Mouse (Mus musculus) forebrain, embryonic 14.5 days (tissue): ENCODE results near the gene Hyal1. TPM values are rescaled to one million over a fixed set of nuclear protein-coding genes. Genes with fewer than 3 reads are reported as not detected.

Source experiments
- ATAC-seq: fragments of 200-750 bp; cut with Nextera tagmentation; 2 replicates; pipeline ENCODE4 v1.8.0; 2017; ENCODE audit warnings: mild to moderate bottlenecking, moderate library complexity
- DNase-seq: peaks from one replicate; pipeline ENCODE4 v3.0.0-alpha.2; 2015; ENCODE audit warnings: low spot score
- H3K27ac ChIP-seq: fragments of 300-500 bp; sonication (generic); 2 replicates; pipeline ENCODE4 v1.5.1; 2014; ENCODE audit warnings: low read depth, mild to moderate bottlenecking, control low read depth, low read length, moderate library complexity
- H3K27me3 ChIP-seq: fragments of 300-500 bp; sonication (generic); replicated peaks from 2 replicates; pipeline ENCODE4 v1.6.1; 2014; ENCODE audit warnings: low read length, control low read depth, mixed read lengths; ENCODE audit not compliant: control insufficient read depth, insufficient read depth
- H3K36me3 ChIP-seq: fragments of 300-500 bp; sonication (generic); 2 replicates; pipeline ENCODE4 v1.6.1; 2014; ENCODE audit warnings: low read length, control low read depth; ENCODE audit not compliant: control insufficient read depth, insufficient read depth
- H3K4me1 ChIP-seq: fragments of 300-500 bp; sonication (generic); 2 replicates; pipeline ENCODE4 v1.6.1; 2014; ENCODE audit warnings: antibody characterized with exemption, low read length, control low read depth; ENCODE audit not compliant: control insufficient read depth, insufficient read depth
- H3K4me2 ChIP-seq: fragments of 300-500 bp; sonication (generic); 2 replicates; pipeline ENCODE4 v1.6.1; 2014; ENCODE audit warnings: mild to moderate bottlenecking, control low read depth, low read length
- H3K4me3 ChIP-seq: fragments of 300-500 bp; sonication (generic); 2 replicates; pipeline ENCODE4 v1.5.1; 2014; ENCODE audit warnings: low read depth, low read length, control low read depth
- H3K9ac ChIP-seq: fragments of 300-500 bp; sonication (generic); 2 replicates; pipeline ENCODE4 v1.6.1; 2014; ENCODE audit warnings: mild to moderate bottlenecking, low read length, control low read depth, moderate library complexity
- H3K9me3 ChIP-seq: fragments of 300-500 bp; sonication (generic); replicated peaks from 2 replicates; pipeline ENCODE4 v1.6.1; 2016; ENCODE audit warnings: low read length, control low read depth, mixed read lengths; ENCODE audit not compliant: control insufficient read depth
- WGBS: fragments of 180-500 bp; shearing (Covaris S2); extraction: QIAGEN DNeasy Blood & Tissue Kit; methylation state at CpG from one replicate; pipeline ENCODE4 v1.1.7; 2014; 5-methylcytosine and 5-hydroxymethylcytosine counted together
- polyA plus RNA-seq: library from polyadenylated mRNA; unstranded; fragments of >200 nt; fragmentation: Nextera tagmentation; extraction: Ambion mirVana; gene quantifications from 2 replicates; pipeline ENCODE4 v1.2.1, GENCODE M21; 2014

Gene Hyal1
- polyA plus RNA-seq, 1 experiment from 2014 or later: 2.6 TPM

DNA sequence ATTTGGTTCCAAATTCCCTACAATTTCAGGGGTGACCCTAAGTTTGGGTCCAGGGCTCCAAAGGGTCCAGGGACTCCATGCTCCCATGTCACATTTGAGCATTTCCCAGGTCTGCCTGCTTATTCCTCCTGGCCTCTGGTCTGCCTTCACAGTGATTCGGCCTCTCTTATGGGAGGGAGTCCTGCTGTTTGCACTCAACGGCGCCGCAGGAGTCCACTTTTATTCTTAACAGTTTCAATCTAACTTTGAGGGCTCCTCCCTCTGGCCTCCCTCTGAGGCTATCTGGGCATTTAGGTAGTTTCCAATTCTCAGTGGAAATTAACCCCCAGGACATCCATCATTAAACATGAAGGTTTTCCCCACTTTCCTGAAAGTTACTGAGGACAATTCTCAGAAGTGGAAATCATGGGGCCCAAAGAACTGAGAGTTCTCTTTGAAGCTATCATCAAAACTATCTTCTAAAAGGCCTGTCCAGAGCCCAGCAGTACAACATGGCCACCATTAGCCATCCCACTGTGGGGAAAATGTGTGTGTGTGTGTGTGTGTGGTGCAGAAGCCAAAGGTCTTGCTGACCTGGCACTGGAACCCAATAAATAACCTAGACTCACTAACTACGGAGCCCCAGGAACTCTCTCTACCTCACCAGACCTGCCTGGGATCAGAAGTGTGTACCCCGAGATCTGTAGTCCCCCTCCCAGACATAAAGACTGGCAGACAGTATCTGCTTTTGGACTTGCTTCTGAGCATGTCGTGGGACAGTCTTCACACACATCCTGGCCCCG is 17.7 kb downstream of the Hyal1 start:
- H3K27me3 ChIP-seq: no peaks in the 10 kb centered on the region
- no peak overlapping the region for H3K4me3 ChIP-seq
- 70% methylated on average over 8 of the region's 8 CpGs for WGBS
- H3K27ac ChIP-seq: no peak overlapping the region
- DNase-seq: no peak
- H3K36me3 ChIP-seq: peaks cover 45% of the 10 kb centered on the region
- no peak overlapping the region for H3K4me2 ChIP-seq
- H3K9me3 ChIP-seq: no peaks in the 10 kb centered on the region
- no peak for ATAC-seq
- no peak overlapping the region for H3K9ac ChIP-seq
- H3K4me1 ChIP-seq: no peaks in the 10 kb centered on the region

DNA sequence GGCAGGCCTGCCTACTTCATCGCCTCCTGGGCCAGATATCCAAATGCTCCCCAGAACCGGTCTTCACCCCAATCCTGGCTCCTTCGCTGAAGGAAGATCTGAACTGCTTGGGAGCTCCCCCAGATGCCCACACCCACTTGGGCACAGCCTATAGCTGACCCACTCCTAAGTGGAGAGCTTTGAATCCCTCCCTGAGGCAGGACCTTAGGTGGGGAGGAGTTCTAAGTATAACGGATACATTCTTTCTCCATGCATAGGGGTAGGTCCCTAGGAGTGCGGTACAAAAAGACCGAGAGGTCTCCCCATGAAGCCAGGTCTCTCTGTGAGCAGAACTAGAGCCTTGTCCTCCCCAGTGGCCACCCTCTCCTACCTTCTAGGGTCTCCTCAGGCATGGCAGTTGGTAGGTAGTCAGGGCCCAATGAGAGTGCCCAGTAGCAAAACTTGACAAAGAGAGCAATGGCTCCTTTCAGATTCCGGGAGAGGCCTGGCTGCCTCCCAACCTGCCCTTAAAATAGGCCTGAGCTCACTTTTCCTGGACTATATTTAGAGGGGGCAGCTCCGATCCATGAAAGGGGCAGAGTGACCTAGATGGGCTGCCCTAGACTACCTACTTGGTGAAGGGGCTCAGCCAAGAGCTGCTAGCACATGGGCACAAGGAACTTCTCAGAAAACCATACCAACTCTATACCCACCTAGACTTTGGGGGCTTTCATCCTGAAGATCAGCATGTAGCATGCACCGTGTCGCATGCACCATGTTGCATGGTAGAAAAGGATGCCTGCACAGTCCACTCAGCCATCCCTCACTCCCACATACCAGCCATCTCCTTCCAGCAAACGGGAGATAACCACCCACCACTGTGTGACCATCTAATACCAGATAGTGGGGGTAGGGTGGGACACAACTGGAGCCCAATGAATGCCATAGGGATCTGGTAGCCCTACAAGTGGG is 20.2 kb downstream of the Hyal1 start:
- peaks cover 25% of the 10 kb centered on the region for H3K36me3 ChIP-seq
- H3K9me3 ChIP-seq: no peaks in the 10 kb centered on the region
- DNase-seq: no peak
- no peak overlapping the region for H3K9ac ChIP-seq
- 89% methylated on average over 11 of the region's 11 CpGs for WGBS
- H3K27me3 ChIP-seq: no peaks in the 10 kb centered on the region
- no peak overlapping the region for H3K4me3 ChIP-seq
- no peaks in the 10 kb centered on the region for H3K4me1 ChIP-seq
- no peak overlapping the region for H3K4me2 ChIP-seq
- no peak overlapping the region for H3K27ac ChIP-seq
- no peak for ATAC-seq

DNA sequence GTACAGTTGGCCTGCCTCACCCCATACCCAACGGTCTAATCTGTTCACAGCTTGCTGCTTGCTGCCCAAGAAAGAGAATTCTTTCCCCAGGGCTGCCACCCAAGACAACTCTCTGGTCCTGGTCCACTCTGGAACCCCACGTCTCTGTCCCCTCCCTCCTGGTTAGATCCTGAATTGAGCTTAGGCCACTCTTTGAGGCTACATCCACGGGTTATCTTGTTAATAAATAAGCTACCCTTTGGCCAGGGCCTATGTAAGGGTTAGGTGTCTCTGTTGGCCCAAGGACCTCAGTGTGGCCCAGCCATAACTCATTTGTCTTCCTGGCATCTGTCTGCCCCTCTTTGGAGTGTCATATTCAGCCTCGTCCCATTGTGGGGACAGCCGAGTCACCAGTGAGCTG is 21.7 kb downstream of the Hyal1 start:
- Histone ChIP-seq H3K36me3 (peaks cover 13% of the 10 kb centered on the region; the same call in 1 of the 2 replicates), H3K9ac (no peak overlapping the region), H3K4me2 (no peak overlapping the region), H3K4me1 (no peaks in the 10 kb centered on the region), H3K27me3 (no peaks in the 10 kb centered on the region), H3K27ac (no peak overlapping the region), H3K4me3 (no peak overlapping the region), H3K9me3 (no peaks in the 10 kb centered on the region)
- DNase-seq: no peak
- WGBS: 88% methylated on average over 5 of the region's 5 CpGs
- no peak for ATAC-seq

DNA sequence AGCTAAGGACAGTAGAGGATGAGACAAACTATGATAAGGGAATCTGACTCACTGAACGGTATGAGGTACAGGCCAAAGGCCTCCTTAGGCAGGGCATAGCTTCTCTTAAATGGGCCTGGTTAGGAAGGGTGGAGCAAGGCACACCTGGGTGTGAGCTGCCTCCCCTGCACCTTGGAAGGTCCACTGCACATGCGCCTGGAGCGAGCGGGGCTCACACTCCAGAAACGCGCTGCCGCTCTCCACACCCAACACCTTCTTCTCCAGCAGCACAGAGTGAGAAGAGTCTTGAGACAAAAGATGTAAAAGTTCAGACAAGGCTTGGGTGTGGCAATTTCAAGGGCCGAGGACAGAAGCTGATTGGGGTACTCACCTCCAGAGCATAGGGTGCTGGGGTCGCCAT is 22.7 kb downstream of the Hyal1 start:
- Histone ChIP-seq H3K27ac (no peak overlapping the region), H3K9me3 (no peaks in the 10 kb centered on the region), H3K4me2 (no peak overlapping the region), H3K4me3 (no peak overlapping the region), H3K4me1 (no peaks in the 10 kb centered on the region), H3K27me3 (no peaks in the 10 kb centered on the region), H3K36me3 (peaks cover 3% of the 10 kb centered on the region; the same call in 1 of the 2 replicates), H3K9ac (no peak overlapping the region)
- ATAC-seq (no peak), DNase-seq (no peak)
- 91% methylated on average over 9 of the region's 9 CpGs for WGBS

DNA sequence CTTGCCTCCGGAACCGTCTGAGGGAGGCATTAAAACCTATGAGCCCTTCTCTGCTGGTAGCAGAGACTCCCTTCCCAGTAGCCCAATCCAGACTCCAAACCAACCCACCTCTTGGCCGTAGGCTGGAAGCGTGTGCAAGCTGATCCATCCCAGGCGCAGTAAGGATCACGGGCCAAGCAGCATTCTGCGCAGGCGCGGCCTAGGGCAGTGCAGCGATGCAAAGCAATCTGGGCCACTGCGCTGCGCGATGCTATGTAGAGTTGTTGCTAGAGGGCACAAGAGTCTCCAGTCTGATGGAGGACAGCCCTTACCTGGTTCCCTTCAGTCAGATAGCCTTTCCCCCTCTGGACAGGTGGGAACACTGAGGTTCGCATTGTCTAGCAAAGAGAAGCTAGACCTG is 23.1 kb downstream of the Hyal1 start:
- ATAC-seq (no peak), DNase-seq (peak; percentile 36)
- Histone ChIP-seq H3K4me2 (no peak overlapping the region), H3K27ac (no peak overlapping the region), H3K4me1 (peaks cover 2% of the 10 kb centered on the region; the same call in 1 of the 2 replicates), H3K9me3 (no peaks in the 10 kb centered on the region), H3K4me3 (no peak overlapping the region), H3K9ac (no peak overlapping the region), H3K27me3 (no peaks in the 10 kb centered on the region), H3K36me3 (0 out of 2 replicates have a peak, but pooled peaks cover 3% of the 10 kb centered on the region)
- 79% methylated on average over 14 of the region's 14 CpGs for WGBS

DNA sequence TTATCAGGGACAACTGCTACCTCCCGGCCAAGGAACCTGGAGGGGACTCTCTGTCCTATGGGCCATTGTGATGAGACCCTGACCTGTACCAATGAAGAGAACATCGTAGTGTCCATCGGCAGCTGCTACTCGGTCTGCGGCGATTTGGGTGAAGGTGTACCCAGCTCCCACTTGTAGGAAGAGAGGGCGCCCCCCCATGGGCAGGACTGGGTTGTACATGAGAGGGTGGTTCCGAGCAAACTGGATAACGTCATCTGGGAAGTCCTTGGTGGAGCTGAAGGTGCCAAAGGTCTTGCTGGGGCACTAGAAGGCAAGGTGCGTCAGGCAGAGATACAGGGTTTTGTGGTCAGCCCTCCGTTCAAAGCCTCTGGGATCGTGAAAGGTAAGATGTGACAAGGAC is 24.0 kb downstream of the Hyal1 start:
- Histone ChIP-seq H3K27me3 (no peaks in the 10 kb centered on the region), H3K27ac (no peak overlapping the region), H3K4me2 (no peak overlapping the region), H3K9me3 (no peaks in the 10 kb centered on the region), H3K9ac (no peak overlapping the region), H3K36me3 (no peaks in the 10 kb centered on the region), H3K4me1 (peaks cover 3% of the 10 kb centered on the region; the same call in 1 of the 2 replicates), H3K4me3 (no peak overlapping the region)
- DNase-seq: no peak
- no peak for ATAC-seq
- WGBS: 78% methylated on average over 12 of the region's 12 CpGs

DNA sequence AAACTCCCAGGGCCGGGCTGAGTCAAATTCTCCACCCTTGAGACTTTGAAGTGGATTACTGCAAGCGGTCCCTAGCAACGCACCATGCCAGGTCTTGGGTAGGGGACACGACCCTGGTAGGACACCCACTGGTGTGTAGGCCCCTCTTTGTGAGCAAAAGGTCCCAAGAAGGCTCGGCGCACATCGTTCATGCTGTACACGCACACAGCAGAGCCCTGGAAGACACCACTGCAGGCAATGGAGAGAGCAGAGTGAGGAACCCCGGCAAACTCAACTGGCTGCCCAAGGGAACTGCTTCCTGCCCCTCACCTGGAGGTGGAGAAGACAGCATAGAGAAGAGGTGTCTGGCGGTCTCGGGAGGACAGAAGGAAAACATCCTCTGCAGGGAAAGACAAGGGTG is 24.5 kb downstream of the Hyal1 start:
- 87% methylated on average over 11 of the region's 11 CpGs for WGBS
- H3K36me3 ChIP-seq: no peaks in the 10 kb centered on the region
- H3K27me3 ChIP-seq: no peaks in the 10 kb centered on the region
- H3K9me3 ChIP-seq: no peaks in the 10 kb centered on the region
- no peak overlapping the region for H3K9ac ChIP-seq
- no peak for ATAC-seq
- H3K4me2 ChIP-seq: no peak overlapping the region
- no peak overlapping the region for H3K27ac ChIP-seq
- no peak for DNase-seq
- peaks cover 3% of the 10 kb centered on the region; the same call in 1 of the 2 replicates for H3K4me1 ChIP-seq
- no peak overlapping the region for H3K4me3 ChIP-seq

DNA sequence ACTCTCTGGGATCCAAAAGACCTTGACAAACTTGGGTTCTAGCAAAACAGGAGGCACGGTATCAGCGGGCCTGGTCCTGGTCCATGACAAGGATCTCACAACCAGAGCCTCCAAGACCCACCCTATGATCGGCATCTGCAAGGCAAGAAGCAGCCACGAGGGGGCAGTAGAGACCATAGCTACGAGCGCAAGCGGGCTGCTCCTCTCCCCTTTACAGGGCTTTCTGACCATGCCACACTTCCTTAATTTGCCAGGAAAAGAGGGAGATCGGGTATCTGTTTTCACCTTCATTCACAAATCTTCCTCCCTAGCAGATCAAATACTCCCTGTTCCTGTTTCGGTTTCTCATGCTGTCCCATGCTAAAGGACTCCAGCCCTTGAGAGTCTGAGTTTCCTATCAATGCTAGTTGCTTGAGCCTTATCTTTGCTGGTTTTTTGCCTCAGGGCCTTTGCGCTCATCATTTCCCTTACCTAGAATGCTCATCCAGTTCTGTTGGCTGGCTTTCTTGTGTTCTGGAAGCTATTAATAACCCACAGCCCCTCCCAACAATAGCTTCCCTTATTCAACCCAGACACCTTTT is 25.4 kb downstream of the Hyal1 start:
- H3K27ac ChIP-seq: no peak overlapping the region

More for the DNA sequence above, 25.4 kb downstream of the Hyal1 start:
- Histone ChIP-seq H3K9ac (0 out of 2 replicates have a peak overlapping the region, but pooled peaks have one; percentile 3), H3K27me3 (no peaks in the 10 kb centered on the region), H3K4me1 (peaks cover 3% of the 10 kb centered on the region; the same call in 1 of the 2 replicates), H3K4me2 (no peak overlapping the region), H3K4me3 (no peak overlapping the region), H3K9me3 (no peaks in the 10 kb centered on the region), H3K36me3 (no peaks in the 10 kb centered on the region)
- peak; percentile 93 for DNase-seq
- 13% methylated on average over 10 of the region's 10 CpGs for WGBS
- peak; percentile 86 for ATAC-seq
